Mouse (Mus musculus) layer of hippocampus, postnatal 36 days (tissue): ENCODE measurements around the gene Plppr2. TPM values are rescaled to one million over a fixed set of nuclear protein-coding genes. Genes with fewer than 3 reads are reported as not detected.

Source experiments
- total RNA-seq, 2 experiments: library from RNA; stranded (reverse); gene quantifications; 2 replicates each; pipeline ENCODE4 v1.2.3; 2021

Plppr2 gene
- total RNA-seq, 2 experiments from 2014 or later, result 303 to 315 TPM

Other genes starting within 250 kb of the Plppr2 start
- 10 to 100 TPM; 13.7 to 14.1 TPM for gene Ldlr, start 213.6 kb upstream of the Plppr2 start, total RNA-seq
- 1 to 10 TPM; 1.4 to 2.1 TPM for gene Spc24, start 176.7 kb upstream of the Plppr2 start, total RNA-seq
- gene Kank2, start 138.3 kb upstream of the Plppr2 start, total RNA-seq, result 1 to 10 TPM; 6.3 to 7.0 TPM
- gene Angptl8, start 101.5 kb upstream of the Plppr2 start, total RNA-seq, result not detected
- gene Dock6, start 84.4 kb upstream of the Plppr2 start, total RNA-seq, result 10 to 100 TPM; 14.1 to 15.0 TPM
- gene Rab3d, start 18.8 kb upstream of the Plppr2 start, total RNA-seq, result 10 to 100 TPM; 23.6 to 26.6 TPM
- 10 to 100 TPM; 19.3 to 21.2 TPM for gene Ccdc159, start 9.6 kb upstream of the Plppr2 start, total RNA-seq
- 10 to 100 TPM; 41.0 to 44.6 TPM for gene Tmem205, start 9.5 kb upstream of the Plppr2 start, total RNA-seq
- gene Swsap1, start 18.7 kb downstream of the Plppr2 start, total RNA-seq, result 10 to 100 TPM; 14.7 to 15.9 TPM
- gene Epor, start 26.5 kb downstream of the Plppr2 start, total RNA-seq, result 10 to 100 TPM in 1 of 2 experiments, 1 to 10 TPM in 1; 9.1 to 10.6 TPM
- gene Rgl3, start 52.4 kb downstream of the Plppr2 start, total RNA-seq, result 1 to 10 TPM; 1.7 to 1.9 TPM
- 1 to 10 TPM; 9.5 to 9.9 TPM for gene Ccdc151, start 65.6 kb downstream of the Plppr2 start, total RNA-seq
- gene Prkcsh, start 65.8 kb downstream of the Plppr2 start, total RNA-seq, result 100 to 1,000 TPM; 110 to 114 TPM
- gene Elavl3, start 115.0 kb downstream of the Plppr2 start, total RNA-seq, result 100 to 1,000 TPM; 172 to 175 TPM
- 1 to 10 TPM; 3.1 to 4.5 TPM for gene Gm49318, start 134.2 kb downstream of the Plppr2 start, total RNA-seq
- gene Zfp653, start 134.3 kb downstream of the Plppr2 start, total RNA-seq, result 10 to 100 TPM; 20.8 to 23.6 TPM
- gene Ecsit, start 148.4 kb downstream of the Plppr2 start, total RNA-seq, result 10 to 100 TPM; 42.2 to 46.3 TPM
- gene Cnn1, start 162.2 kb downstream of the Plppr2 start, total RNA-seq, result under 1 TPM; 0.55 to 0.61 TPM
- gene Elof1, start 180.1 kb downstream of the Plppr2 start, total RNA-seq, result 10 to 100 TPM; 53.5 to 57.9 TPM
- gene Acp5, start 198.7 kb downstream of the Plppr2 start, total RNA-seq, result 1 to 10 TPM in 1 of 2 experiments, under 1 TPM in 1; 0.91 to 1.3 TPM
- gene Pigyl, start 219.8 kb downstream of the Plppr2 start, total RNA-seq, result 10 to 100 TPM; 44.9 to 47.4 TPM